Mouse (Mus musculus) heart, adult 2 months (tissue): ENCODE measurements around the gene Wdcp.

Source experiments
- CTCF ChIP-seq: fragments of 200-600 bp; IDR thresholded peaks from 2 replicates; pipeline ENCODE4 v1.8.1; 2022; ENCODE audit warnings: antibody characterized with exemption, mild to moderate bottlenecking, moderate library complexity
- EP300 ChIP-seq: fragments of 200-500 bp; IDR thresholded peaks from 2 replicates; pipeline ENCODE4 v1.6.1; 2011; ENCODE audit warnings: low read depth, low read length, control low read depth; ENCODE audit not compliant: insufficient read depth
- POLR2A ChIP-seq: fragments of 200-500 bp; IDR thresholded peaks from 2 replicates; pipeline ENCODE4 v1.6.1; 2011; ENCODE audit warnings: mild to moderate bottlenecking, low read depth, low read length, control low read depth; ENCODE audit not compliant: insufficient read depth

DNA sequence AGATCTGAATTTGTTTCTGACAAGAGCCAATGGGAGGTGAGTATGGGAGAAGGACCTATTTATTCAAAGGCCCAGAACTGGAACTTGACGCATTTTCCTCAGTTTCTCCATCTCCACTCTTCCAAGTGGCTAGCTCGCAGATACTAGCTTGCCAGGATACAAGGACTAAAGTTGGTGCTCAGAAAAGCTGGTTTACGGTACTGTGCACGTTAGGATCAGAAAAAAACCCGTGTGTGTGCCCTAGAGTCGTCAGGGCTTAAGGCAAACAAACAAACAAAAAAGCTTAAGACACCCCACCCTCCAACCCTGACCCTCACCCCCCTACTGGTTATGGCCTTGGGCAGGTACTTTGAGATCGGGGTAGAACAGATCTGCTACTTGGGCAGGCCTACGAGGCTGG, 647 bp upstream of the Wdcp start:
- TF ChIP-seq CTCF, result no peak
- no peak for TF ChIP-seq POLR2A
- TF ChIP-seq EP300, result no peak
